Mouse (Mus musculus) adipocyte (in vitro differentiated cells): ENCODE data around the gene Mme.

Experiments used
- DNase-seq: peaks from one replicate; pipeline ENCODE4 v3.0.0-alpha.2; 2016; ENCODE audit warnings: low spot score

Mme gene

DNA sequence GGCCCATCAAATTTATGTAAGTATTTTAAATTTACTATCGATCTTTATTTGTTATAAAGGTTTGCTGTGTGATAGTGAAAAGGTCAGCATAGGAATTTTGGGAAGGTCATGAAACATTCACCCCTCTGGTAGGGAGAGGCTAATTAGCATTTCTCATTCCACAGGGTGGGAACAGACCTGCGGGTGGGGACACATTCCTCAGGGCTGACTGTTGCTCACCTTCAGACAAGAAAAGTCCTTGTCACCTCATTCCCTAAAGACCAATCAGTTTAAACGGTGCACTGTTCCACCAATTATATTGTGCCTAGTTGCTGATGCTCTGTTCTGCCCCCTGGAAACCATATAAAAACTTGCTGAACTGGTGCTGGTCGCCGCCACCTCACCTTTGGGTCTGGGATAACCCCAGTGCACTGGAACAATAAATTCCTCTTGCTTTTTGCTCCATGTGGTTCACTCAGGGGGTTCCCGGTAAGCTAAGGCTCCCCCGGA, at the start of gene Mme:
Gene Mme, plus strand, starts transcription at position 439 of the 489 bp plus-strand sequence.
- DNase-seq: no peak

DNA sequence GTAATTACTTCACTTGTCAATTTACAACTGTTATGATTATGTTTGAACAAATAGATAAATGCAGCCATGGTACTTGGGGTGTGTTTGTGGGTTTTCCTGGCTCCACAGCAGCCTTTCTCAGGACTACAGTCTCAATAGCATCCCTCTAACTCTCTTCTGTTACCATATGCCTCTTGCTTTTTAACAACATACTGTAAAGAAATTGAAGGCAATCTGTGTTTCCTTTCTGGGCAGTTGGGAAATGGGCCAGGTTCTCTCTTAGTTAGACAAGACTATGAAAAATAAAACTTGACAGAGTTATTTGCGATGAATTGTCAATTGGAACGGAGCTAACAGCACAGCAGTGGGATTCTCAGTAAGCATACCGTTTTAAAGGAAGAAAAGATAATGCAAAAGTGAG, 44.8 kb upstream of the Mme start:
- no peak for DNase-seq

DNA sequence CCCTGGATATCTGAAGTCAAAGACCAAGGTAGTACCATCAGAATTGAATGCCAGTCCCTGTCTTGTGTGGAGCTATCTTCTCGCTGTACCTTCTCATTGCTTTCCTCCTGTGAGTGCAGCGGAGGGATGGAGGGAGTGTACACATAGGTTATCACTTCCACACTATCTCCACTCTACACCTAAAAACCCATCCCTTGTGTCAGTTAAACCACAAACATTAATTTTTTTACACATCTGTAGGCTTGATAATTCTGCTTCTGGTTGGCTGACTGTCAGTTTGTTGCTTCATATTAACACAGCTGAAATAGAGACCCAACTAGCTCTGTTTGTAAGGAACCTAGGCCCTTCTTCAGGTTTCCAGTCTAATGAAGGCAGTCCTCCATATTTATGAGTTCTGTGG, 43.3 kb upstream of the Mme start:
- no peak for DNase-seq

DNA sequence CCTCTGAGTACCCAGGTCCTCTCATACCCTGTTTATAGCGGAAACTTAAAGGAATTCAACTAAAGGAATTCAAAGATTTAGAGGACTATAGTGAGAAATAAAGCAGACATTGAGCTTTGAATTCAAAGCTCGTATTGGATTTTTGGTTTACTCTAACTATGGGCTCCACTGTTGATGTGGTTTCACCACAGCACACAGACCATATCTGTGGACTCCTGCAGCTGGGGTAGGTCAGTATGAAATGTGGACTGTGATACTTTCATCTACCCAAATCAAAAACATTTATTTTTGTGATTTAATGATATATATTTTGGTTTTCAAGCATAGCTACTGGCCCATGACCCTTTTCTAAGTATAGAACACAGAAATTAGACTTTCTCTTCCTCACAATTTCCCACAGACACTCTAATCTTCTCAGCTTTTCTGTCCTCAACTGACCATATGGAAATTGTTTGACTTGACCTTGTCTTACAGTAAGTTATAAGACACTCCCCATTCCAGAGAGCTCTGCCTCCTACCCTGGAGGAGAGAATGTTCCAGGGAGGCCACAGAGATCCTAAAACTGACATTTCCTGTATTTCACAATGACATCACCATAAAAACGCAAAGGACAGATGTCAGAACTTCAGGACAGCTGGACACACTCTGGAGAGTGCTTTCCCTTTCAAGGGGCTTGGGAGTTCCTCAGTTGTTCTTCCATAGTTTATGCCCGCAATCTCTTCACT, 19.3 kb upstream of the Mme start:
- no peak for DNase-seq

DNA sequence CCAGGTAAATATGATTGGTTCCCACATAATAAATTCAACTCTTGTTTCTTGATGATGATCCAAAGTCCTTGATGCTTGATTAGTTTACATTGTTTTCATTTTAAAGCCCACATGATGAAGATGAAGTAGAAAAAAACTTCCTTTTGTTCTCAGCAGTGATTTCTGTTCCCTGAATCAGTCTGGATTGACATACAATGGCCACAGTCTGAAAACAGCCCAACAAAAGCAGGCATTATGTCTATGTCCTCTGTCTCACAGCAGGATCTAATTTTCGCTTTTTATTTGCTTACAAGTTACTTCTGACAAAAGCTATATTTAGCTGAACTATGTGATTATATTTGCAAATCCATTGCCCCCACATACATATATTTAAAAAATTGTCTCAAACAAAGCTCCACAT, 17.7 kb upstream of the Mme start:
- DNase-seq: no peak

DNA sequence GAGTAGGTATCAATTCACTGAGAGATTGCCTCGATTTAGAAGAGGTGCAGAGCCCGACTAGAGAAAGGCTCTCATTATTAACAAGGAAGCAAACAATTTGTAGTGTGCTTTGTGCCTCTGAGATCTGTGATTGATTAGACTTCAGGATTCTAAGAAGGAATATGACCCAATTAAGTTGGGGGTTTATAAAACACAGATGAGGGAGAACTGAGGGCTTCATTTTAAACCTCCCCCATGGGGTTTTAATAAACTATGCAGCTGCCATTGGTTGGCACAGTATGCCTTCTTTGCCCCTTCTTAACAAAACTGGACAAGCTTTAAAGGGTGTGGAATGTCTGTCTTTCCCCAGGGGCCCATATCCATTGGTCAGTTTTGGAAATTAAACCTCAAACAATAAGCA, 5.4 kb upstream of the Mme start:
- DNase-seq: no peak

DNA sequence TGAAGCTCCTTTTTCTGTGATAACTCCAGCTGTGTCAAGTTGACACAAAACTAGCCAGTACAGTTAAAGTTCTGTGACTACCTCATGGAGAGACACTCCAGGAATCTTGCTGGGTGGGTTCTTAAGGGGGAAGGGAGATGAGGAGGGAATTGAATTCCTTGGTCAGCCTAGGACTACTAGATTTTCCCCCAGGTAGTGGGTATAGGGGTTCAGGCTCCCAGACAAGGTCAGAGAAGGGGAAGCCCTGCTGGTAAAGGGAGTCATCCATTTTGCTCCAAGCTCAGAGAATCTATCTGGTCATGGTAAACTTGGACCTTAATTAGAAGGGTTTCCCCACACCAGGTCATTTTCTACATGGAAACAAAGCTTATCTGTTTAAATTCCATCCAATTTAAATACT, 2.4 kb downstream of the Mme start:
- no peak for DNase-seq

DNA sequence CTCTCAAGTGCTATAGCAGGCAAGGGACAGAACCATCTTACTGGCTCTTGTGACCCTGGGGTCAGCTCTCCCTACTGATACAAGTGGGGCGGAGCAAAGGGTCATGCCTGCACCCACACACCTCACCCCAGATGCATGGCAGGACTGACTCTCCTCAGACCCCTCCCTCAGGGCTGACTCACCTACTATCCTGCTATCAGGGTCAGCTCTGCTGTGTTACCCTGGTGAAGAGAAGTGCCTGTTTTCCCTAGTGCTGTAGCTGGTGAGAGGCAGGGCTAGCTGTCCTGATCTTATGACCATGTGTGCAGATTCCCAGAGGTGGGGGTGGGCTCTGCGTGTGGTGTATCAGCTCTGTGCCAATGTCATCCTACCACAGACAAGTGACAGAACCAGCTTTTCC, 30.8 kb downstream of the Mme start:
- DNase-seq: no peak

DNA sequence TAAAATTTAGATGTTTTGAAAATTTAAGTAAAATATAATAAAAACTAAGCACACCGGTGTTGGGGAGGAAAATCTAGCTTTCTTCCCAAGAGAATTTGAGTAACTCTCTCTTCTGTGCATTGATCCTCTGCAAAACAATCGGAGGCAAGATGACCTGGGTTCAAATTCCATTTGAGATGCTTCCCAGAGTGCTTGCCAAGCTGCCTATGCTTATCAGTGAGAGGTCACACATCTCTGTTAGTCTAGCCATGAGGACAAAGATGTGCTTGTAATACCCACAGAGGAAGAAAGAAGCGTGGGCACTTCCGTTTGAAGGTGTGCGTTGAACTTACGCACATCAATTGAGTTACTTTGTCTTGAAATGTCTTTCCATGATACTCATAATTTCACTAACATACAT, 53.0 kb downstream of the Mme start:
- DNase-seq: no peak

DNA sequence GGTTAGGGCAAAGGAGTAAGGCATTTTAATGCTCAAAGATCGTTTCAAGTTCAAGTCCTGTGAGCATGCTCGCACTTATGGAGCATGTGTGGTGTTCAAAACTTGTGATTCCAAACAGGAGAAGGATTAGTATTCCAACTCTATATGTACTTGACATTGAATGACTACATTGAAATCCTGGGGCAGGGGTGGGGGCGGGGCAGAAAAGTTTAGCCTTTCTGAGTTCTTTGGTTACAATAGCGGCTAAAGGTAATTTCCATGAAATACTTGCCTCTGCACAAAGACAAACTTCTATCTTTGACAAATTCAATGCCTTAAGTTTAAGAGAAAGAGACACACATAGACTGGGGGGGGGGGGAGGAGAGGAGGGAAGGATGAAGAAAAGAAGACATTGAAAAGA, 53.5 kb downstream of the Mme start:
- DNase-seq: no peak

DNA sequence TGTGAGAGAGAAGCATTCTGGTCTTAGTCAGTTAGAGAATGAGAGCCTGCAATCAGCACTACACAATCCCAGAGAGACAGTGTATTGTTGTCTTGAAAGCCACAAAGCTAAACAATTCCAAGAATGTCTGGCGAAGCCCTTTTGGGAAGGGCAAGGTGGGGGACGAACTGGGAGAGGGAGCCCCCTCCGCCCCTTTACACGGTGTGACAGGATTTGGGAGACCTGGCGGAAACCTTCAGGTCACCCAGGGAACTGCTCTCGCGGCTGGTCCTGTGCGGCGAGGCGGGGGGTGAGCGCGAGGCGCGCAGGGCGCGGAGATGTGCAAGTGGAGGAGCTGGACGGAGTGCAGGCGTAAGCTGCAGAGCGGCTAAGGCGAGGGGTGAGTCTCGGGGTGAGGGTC, 53.9 kb downstream of the Mme start:
- DNase-seq: no peak

DNA sequence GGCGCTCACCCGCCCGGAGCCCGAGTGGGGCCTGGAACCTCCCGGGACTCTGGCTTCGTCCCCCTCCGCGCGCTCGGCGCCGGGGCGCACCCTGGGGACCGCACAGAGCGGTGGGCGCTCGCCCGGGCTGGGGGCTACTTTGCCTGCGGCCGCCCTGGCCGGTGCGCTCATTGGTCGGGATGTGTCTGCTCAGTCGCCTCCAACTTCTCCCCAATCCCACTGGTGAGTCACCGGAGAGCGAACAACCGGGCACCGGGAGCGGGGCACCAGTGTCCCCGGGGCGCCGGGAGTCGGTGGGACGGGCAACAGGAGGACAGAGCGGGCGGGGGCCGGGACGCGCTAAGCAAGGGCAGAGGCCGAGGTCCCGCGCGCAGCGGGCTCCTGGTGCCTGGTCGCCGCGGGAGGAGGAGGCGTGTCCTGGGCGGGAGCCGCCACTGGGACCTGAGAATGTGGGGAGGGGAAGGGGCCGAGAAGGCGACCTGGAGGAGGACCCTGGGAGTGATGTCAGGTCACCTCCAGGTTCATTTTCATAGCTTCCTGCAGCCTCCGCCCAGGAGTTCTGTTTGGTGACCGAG, 54.4 kb downstream of the Mme start:
- no peak for DNase-seq

DNA sequence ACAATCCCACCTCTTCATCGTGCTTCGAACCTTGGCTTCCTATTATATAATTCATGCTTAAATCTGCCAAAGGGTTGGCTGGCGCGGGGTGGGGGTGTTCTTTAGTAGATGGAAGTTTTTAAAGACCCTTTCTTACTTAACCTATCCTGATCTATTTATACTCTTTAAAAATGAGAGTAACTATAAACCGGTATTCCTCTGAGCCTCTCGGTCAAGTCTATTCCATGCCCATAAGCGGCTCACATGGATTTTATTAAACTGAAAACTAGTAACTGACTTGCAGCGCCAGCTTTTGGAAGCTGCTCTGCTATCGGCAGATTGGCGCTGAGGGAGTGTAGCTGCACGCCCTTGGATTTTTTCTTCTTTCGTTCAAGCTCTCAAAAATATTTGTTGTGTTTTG, 55.1 kb downstream of the Mme start:
- no peak for DNase-seq

DNA sequence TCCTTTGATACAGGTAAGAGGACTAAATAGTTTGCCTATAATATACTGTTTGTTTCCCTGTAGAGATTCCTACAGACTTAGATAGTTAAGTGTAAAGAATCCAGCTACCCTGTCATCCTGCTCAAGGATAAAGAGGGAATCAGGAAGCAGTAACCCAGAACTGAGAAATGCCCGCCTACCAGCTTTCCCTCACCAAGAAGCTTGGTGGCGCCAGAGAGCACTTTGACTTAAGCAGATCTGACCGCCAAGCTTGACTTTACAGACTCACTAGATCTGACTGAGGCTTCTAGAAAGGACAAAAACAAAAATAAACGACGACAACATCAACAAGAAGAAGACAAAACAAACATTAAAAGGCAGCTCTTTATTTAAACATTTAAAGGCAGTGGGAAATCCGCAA, 56.5 kb downstream of the Mme start:
- peak; percentile 85 for DNase-seq

DNA sequence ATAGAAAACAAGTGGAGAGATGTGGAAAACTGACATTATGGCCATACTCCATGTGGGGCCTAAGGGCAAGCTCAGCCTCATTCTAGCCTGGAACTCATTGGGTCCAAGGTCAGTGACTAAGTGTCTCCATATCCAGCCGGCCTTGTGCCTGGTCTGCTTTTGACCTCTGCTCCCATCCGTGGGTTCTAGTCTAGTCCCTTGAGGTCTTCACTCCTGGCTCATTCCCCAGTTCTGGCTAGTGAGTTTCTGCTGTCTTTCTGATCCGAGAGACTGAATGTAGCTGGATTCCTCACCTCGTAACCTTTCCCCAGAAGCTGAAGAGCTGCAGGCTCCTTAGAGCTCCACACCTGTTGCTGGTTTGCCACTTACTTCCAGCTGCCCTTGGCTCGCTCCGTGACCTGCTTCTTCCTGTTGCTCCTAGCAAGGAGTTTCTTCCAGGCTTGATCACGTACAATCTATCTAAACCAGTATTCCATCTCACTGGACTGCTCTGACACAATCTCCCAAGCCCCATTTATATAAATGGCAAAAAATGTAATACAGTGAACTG, 73.9 kb downstream of the Mme start:
- peak; percentile 93 for DNase-seq

DNA sequence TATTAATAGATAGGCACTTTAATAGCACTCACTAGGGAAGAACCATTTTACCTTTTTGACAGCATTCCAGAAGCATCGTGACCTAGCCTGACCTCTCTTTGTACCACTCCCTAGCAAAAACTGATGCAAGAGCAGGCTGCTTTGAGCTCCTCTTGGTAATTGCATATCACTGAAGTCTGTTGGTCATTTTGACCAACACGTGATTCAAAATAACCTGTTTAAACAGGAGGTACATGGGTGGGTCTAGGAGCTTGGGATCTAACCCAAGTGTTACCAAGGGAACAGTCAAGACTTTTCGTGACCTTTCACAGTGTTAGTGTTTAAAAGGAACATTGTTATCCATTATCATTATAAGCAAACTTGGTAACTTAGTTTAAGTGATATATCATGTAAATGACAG, 76.2 kb downstream of the Mme start:
- DNase-seq: no peak

DNA sequence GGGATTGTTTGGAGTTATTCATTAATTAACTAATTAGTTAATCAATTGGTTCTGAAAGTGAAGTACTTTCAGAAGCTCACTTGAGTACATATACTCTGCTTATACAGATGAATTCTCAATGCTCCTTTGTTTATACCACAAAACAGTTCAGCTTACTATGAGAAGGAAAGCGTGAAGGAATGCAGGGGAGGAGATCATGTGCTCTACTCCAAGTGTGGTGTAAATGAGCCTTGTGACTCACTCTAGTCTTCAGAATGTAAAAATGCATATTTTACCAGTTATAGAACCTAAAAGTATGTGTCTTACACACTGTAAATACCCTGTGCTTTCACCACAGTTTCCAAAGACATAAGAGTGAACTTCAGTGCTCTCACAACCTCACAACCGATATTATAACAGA, 84.3 kb downstream of the Mme start:
- no peak for DNase-seq

DNA sequence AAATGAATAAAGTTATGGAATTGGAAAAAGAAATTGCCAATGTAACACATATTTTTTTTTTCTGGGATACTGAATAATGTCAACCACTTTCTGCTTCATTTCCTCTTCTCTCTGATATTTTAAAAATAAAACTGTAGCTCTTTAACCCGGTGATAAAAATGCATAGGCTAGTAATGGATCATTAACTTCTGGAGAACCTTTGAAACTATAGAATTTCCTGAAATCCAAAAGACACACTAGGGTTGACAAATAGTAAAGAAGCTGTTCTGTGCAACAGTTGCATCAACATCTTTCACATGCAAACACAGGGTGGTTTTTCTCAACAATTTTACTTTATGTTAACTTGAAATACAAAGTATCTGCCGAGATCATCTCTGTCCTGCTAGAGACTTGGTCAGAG, 98.8 kb downstream of the Mme start:
- no peak for DNase-seq

DNA sequence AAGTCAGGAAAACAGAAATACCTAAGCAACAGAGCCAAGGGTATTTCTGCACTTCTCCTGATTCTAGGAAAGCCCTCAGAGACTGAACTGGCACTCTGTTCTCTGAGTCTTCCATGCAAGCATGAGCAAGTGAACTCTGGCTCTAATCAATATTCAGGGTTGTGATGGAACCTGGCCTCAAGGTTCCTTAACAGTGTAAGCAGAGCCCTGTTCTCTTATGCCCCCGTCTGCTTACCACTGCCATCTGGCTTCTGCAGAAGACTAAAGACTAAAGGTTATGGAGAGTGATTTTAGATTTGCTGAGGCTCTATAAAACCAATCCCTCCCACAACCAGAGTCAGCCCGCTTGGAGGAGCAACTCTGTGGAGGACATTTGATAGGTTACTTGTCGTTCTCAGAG, 99.2 kb downstream of the Mme start:
- DNase-seq: no peak

DNA sequence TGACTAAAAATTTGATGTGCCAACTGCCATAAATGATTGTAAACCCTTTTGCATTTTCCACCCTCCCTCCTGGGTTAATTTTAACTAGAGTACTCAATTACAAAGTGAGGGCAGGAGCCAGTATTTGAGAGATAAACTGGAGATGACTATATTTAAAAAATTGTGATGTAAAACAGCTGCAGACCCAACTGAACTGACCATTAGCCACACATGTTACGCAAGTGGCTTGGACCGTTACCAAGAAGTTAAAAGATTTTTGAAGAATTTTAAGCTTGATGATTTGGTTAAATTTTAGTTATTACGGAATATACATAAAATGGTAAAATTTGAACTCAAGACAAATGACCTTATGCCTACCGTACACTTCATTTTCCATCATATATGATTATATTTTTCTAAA, 100.1 kb downstream of the Mme start:
- DNase-seq: no peak

DNA sequence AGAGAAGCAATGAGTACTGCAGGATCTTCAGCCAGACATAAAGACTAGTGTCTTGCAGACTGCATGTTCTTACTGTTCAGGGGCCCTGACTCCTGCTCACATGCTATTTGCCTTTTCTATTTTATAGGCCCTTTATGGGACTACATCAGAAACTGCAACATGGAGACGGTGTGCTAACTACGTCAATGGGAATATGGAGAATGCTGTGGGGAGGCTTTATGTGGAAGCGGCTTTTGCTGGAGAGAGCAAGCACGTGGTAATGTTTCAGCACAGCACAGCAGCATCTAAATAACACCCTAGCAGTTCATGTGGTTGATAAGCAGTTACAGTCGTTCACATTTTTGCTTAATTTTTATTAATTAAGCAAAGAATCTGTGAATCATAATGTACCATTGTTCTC, 103.7 kb downstream of the Mme start:
- DNase-seq: no peak

DNA sequence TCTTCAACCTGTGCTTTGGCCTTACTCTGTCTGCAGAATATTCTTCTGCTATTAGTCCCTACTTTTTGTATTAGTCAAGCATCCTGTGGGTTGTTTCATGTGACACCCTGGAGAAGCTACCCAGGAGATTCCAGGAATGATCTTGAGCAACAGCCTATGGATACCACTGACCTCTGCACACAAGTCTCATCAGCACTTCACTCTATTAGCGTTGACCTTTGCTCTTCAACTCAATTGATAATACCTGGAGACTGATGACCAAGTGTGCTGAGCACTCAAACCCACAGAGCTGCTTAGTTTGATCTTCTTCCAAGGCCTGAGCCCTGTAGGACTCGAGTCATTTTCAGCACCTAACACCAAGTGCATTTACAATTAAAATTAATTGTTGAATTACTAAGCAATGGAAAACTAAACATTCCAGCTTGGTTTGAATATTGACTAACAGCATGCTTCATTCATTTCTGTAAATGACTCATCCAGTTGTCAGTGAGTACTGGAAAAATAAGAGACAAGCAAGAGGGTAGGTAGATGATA, 107.6 kb downstream of the Mme start:
- DNase-seq: no peak

DNA sequence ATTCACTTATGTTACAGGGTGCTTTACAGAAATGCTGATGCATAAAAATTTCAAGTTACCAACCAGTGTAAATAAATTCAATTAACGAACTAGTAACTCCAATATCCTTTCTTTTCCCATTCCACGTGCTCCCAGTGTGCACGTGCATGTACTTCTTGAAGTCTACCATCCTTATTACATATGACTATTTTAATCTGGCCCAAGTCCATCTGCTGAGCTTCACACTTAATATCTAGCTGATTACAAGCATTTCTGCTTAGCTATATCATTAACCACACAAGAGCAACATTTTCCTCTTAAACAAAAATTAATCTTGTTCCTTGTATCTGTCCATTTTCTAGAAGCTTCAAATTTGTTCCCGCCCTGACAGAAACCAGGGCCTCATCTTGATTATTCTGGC, 108.9 kb downstream of the Mme start:
- no peak for DNase-seq

DNA sequence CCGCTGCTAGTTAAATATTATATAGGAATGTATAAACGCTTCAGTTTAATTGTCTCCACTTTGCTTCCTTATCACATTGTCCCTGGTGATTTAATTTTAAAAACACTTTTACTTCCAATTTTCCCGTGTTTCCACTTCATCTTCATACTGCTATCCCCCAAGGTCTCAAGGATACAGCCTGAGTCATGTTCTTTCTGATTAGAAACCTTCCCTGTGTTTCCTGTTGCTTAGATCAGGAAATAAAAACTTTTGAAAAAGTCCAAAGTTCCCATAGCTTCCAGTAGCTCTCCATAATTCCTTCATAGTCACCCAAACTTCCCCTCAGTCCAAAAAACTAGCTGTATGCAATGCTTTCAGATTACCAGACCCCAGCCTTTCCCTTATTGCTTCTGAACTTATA, 109.4 kb downstream of the Mme start:
- DNase-seq: no peak
